Mouse (Mus musculus): ENCODE results near the gene Kcne1. TPM values are rescaled to one million over a fixed set of nuclear protein-coding genes. Genes with fewer than 3 reads are reported as not detected.
A peak's percentile ranks its signal among the peaks of the same experiment; 100 is the strongest.

Gene Kcne1
- polyA plus RNA-seq, 1 experiment: 34.3 TPM

DNA sequence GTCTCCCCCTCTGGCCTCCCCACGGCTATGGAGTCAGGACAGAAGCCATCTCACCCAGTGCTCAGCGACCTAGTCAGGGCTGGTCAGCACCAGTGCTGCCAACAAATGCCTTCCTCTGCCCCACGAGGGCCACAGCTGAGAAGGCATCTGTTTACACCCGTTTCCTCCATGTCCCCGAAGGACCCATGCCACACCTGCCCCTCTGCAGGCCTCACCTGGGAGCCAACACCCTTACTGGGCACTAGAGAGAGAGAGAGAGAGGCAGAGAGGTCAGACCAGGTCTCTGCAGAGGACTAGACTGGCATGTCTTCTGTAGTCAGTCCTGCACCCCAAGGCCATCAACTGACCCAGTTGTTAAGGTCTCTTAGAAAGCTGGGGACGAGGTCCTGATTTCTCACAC lies 21.8 kb upstream of the Kcne1 start:
- Histone ChIP-seq H3K36me3 (ENCODE audit: control insufficient read depth, insufficient read depth, low read length) (no peaks in the 10 kb centered on the region), H3K4me3 (ENCODE audit: insufficient read depth, low read depth, low read length) (no peak overlapping the region), H3K27ac (ENCODE audit: insufficient read depth, low read depth, low read length) (no peak overlapping the region), H3K4me1 (ENCODE audit: control insufficient read depth, insufficient read depth, low read length) (no peaks in the 10 kb centered on the region), H3K27me3 (replicated peaks; ENCODE audit: control insufficient read depth, insufficient read depth, low read length) (no peaks in the 10 kb centered on the region)
- no peak for TF ChIP-seq CTCF (conservative IDR thresholded peaks at IDR 0.05; ENCODE audit: insufficient read depth, insufficient read length, low read depth, low read length)
- TF ChIP-seq POLR2A (IDR thresholded peaks at IDR 0.05; ENCODE audit: low read depth, low read length): no peak
- WGBS: 62% methylated on average over 6 of the region's 6 CpGs
- no peak for DNase-seq

DNA sequence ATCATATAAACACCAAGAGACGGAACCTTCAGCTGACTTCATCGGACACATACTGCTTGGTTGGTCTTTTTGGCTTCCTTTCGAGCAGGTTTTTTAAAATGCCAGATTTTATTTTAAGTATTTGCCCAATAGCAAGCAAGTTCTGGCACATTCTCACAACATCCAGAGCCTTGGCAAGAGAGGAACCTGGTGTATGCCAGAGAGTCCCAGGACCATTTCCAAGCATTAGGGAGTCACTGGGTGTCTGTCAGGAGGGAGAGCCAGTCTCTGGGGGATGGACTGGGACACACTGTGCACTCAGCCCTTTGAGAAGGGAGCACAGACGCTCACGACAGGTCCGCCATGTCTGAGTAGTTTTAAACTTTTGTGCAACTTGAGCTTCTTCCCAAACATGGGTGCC lies 17.7 kb upstream of the Kcne1 start:
- TF ChIP-seq CTCF (conservative IDR thresholded peaks at IDR 0.05; ENCODE audit: insufficient read depth, insufficient read length, low read depth, low read length) (no peak), POLR2A (IDR thresholded peaks at IDR 0.05; ENCODE audit: low read depth, low read length) (no peak)
- Histone ChIP-seq H3K27me3 (replicated peaks; ENCODE audit: control insufficient read depth, insufficient read depth, low read length) (no peaks in the 10 kb centered on the region), H3K4me3 (ENCODE audit: insufficient read depth, low read depth, low read length) (no peak overlapping the region), H3K36me3 (ENCODE audit: control insufficient read depth, insufficient read depth, low read length) (no peaks in the 10 kb centered on the region), H3K27ac (ENCODE audit: insufficient read depth, low read depth, low read length) (no peak overlapping the region), H3K4me1 (ENCODE audit: control insufficient read depth, insufficient read depth, low read length) (no peaks in the 10 kb centered on the region)
- no peak for DNase-seq
- WGBS: 92% methylated on average over 6 of the region's 6 CpGs

DNA sequence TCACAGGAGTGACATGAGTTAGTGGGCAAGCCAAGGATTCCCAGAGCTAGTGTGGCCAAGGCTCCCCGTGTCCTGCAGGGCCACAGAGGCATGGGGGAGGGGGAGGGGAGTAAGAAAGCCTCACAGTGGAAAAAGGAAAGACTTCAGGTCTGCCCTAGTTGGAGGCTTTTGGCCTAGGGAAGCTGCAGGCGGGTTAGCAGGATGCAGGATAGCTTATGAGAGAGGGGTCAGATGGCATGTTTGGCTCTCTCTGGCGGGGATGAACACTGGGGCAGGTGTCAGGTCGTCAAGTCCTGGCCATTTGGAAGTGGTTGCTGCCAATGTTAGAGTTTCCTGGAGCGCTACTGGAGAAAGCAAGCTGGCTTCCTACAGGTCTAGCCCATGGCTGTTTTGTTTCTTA lies 12.4 kb upstream of the Kcne1 start:
- no peak overlapping the region for H3K4me3 ChIP-seq (ENCODE audit: insufficient read depth, low read depth, low read length)
- no peak for DNase-seq
- H3K36me3 ChIP-seq (ENCODE audit: control insufficient read depth, insufficient read depth, low read length): no peaks in the 10 kb centered on the region
- no peaks in the 10 kb centered on the region for H3K4me1 ChIP-seq (ENCODE audit: control insufficient read depth, insufficient read depth, low read length)
- WGBS: 55% methylated on average over 5 of the region's 5 CpGs
- no peaks in the 10 kb centered on the region for H3K27me3 ChIP-seq (replicated peaks; ENCODE audit: control insufficient read depth, insufficient read depth, low read length)
- no peak for TF ChIP-seq CTCF (conservative IDR thresholded peaks at IDR 0.05; ENCODE audit: insufficient read depth, insufficient read length, low read depth, low read length)
- no peak for TF ChIP-seq POLR2A (IDR thresholded peaks at IDR 0.05; ENCODE audit: low read depth, low read length)
- no peak overlapping the region for H3K27ac ChIP-seq (ENCODE audit: insufficient read depth, low read depth, low read length)

DNA sequence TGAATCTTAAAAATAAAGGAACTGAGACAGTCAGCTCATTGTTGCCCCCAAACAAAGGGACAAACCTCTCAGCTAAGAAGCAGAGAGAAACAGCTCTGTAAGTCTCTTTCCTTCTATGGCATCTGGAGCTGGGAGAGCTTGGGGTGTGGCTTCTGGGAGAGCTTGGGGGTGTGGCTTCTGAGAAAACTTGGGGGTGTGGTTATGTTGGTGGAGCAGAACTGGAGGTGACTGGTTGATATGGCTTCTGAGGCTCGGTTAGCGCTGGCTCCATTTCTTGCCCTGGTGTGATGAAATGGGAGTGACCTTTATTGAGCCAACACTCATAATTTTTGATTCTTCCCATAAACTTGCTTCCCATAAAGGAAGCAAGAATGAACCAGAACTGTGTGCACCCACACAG lies 10.0 kb upstream of the Kcne1 start:
- DNase-seq: peak; percentile 64
- Histone ChIP-seq H3K36me3 (ENCODE audit: control insufficient read depth, insufficient read depth, low read length) (no peaks in the 10 kb centered on the region), H3K27me3 (replicated peaks; ENCODE audit: control insufficient read depth, insufficient read depth, low read length) (no peaks in the 10 kb centered on the region), H3K4me3 (ENCODE audit: insufficient read depth, low read depth, low read length) (no peak overlapping the region), H3K27ac (ENCODE audit: insufficient read depth, low read depth, low read length) (no peak overlapping the region), H3K4me1 (ENCODE audit: control insufficient read depth, insufficient read depth, low read length) (no peaks in the 10 kb centered on the region)
- TF ChIP-seq CTCF (conservative IDR thresholded peaks at IDR 0.05; ENCODE audit: insufficient read depth, insufficient read length, low read depth, low read length) (no peak), POLR2A (IDR thresholded peaks at IDR 0.05; ENCODE audit: low read depth, low read length) (no peak)
- WGBS: 52% methylated on average over 2 of the region's 2 CpGs

DNA sequence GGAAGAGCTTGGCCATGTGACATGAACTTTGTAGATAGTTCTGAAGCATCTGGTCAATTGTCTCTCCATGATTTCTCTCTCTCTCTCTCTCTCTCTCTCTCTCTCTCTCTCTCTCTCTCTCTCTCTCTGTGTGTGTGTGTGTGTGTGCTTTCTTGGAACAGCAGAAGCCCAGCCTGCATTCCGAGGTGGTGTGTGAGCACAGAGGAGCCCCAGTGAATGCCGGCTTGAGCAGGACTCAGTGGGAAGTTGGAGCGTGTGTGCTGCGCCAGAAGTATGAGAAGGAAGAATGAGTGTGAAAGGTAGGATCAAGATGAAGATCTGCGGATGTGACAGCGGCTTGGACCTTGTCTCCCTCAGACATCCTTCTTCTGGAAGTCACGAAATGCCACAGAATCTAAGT lies 6.2 kb upstream of the Kcne1 start:
- Histone ChIP-seq H3K27me3 (replicated peaks; ENCODE audit: control insufficient read depth, insufficient read depth, low read length) (no peaks in the 10 kb centered on the region), H3K36me3 (ENCODE audit: control insufficient read depth, insufficient read depth, low read length) (no peaks in the 10 kb centered on the region), H3K27ac (ENCODE audit: insufficient read depth, low read depth, low read length) (no peak overlapping the region), H3K4me3 (ENCODE audit: insufficient read depth, low read depth, low read length) (no peak overlapping the region), H3K4me1 (ENCODE audit: control insufficient read depth, insufficient read depth, low read length) (no peaks in the 10 kb centered on the region)
- 63% methylated on average over 7 of the region's 7 CpGs for WGBS
- no peak for TF ChIP-seq CTCF (conservative IDR thresholded peaks at IDR 0.05; ENCODE audit: insufficient read depth, insufficient read length, low read depth, low read length)
- TF ChIP-seq POLR2A (IDR thresholded peaks at IDR 0.05; ENCODE audit: low read depth, low read length): no peak
- no peak for DNase-seq

DNA sequence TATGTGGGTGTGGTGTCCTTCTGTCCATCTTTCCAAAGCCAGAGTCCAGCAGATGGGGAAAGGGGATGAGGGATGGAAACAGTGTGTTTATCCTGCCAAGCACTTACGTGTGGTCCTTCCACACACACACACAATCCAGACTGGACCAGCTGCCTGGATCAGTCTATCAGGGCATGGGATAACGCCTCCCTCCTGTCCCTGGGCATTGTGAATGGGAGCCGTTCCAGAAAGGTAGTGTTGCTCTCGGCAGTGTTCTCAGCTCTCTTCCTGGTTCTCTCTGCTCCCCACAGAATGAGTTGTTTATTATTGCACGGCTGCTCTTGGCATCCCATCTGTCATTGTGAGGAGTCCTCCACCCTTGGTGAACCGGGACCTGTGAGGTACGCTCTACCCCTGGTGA lies 1.4 kb upstream of the Kcne1 start:
- 69% methylated on average over 7 of the region's 7 CpGs for WGBS
- no peak for TF ChIP-seq CTCF (conservative IDR thresholded peaks at IDR 0.05; ENCODE audit: insufficient read depth, insufficient read length, low read depth, low read length)
- TF ChIP-seq POLR2A (IDR thresholded peaks at IDR 0.05; ENCODE audit: low read depth, low read length): no peak
- Histone ChIP-seq H3K36me3 (ENCODE audit: control insufficient read depth, insufficient read depth, low read length) (no peaks in the 10 kb centered on the region), H3K4me1 (ENCODE audit: control insufficient read depth, insufficient read depth, low read length) (no peaks in the 10 kb centered on the region), H3K27me3 (replicated peaks; ENCODE audit: control insufficient read depth, insufficient read depth, low read length) (no peaks in the 10 kb centered on the region), H3K27ac (ENCODE audit: insufficient read depth, low read depth, low read length) (no peak overlapping the region), H3K4me3 (ENCODE audit: insufficient read depth, low read depth, low read length) (no peak overlapping the region)
- DNase-seq: no peak

DNA sequence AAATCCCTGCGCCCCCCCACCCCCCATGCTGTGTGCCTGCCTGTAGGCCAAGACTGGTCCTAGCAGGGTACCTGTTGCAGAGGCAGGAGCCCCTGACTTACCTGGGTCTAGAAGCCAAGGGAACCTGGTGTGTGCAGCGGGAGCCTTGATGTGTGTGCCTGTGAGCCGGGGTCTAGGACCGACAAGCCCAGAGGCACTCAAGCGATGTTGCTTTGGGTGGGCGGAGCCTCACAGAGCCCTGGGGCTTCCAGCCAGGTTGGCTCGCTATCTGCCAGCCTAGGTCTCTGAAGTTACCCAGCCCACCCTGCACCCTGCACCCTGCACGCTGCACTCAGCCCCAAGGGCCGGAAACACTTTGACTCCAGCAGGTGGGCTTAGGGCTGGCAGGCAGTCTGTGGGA lies 534 bp downstream of the Kcne1 start:
- no peak for TF ChIP-seq CTCF (conservative IDR thresholded peaks at IDR 0.05; ENCODE audit: insufficient read depth, insufficient read length, low read depth, low read length)
- H3K27ac ChIP-seq (ENCODE audit: insufficient read depth, low read depth, low read length): no peak overlapping the region
- 23% methylated on average over 9 of the region's 9 CpGs for WGBS
- no peak overlapping the region for H3K4me3 ChIP-seq (ENCODE audit: insufficient read depth, low read depth, low read length)
- H3K36me3 ChIP-seq (ENCODE audit: control insufficient read depth, insufficient read depth, low read length): no peaks in the 10 kb centered on the region
- no peaks in the 10 kb centered on the region for H3K4me1 ChIP-seq (ENCODE audit: control insufficient read depth, insufficient read depth, low read length)
- H3K27me3 ChIP-seq (replicated peaks; ENCODE audit: control insufficient read depth, insufficient read depth, low read length): no peaks in the 10 kb centered on the region
- DNase-seq: no peak

DNA sequence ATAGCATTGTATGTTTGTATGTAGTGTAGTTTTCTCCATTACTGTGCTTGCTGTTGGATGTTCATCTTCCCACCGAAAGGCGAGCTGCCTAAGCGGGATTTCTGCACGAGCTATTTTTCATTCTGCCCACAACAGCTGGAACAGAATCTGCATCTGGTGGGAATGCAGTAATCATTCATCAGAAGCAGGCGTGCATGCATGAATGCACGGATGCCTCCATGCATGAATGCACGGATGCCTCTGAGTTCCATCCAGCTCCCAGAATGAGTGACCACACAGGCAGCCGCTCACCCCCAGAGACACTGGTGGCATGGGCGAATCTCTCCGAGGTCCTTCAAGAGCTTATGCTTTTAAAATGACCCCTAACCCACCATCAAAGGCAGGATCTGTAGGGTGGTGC lies 1.7 kb downstream of the Kcne1 start:
- Histone ChIP-seq H3K36me3 (ENCODE audit: control insufficient read depth, insufficient read depth, low read length) (no peaks in the 10 kb centered on the region), H3K4me3 (ENCODE audit: insufficient read depth, low read depth, low read length) (no peak overlapping the region), H3K27me3 (replicated peaks; ENCODE audit: control insufficient read depth, insufficient read depth, low read length) (no peaks in the 10 kb centered on the region), H3K27ac (ENCODE audit: insufficient read depth, low read depth, low read length) (no peak overlapping the region), H3K4me1 (ENCODE audit: control insufficient read depth, insufficient read depth, low read length) (no peaks in the 10 kb centered on the region)
- peak; percentile 43 for DNase-seq
- TF ChIP-seq CTCF (conservative IDR thresholded peaks at IDR 0.05; ENCODE audit: insufficient read depth, insufficient read length, low read depth, low read length): no peak
- TF ChIP-seq POLR2A (IDR thresholded peaks at IDR 0.05; ENCODE audit: low read depth, low read length): no peak
- 43% methylated on average over 10 of the region's 10 CpGs for WGBS
